In genomic region chr10:77132118-77132517, GRCm38 (mm10) we compare ENCODE assay signal across 13 mouse cellular contexts. TPM values are rescaled to one million over a fixed set of nuclear protein-coding genes. Genes with fewer than 3 reads are reported as not detected.
DNase-seq lines count a peak whose midpoint lies in the region; ATAC-seq lines count a peak whose summit lies in the region.
"Had no signal": no experiment of that assay in that cellular context is flagged by ENCODE, and none has a peak within 500 bp of the region (broad histone marks: within the 10 kb centered on the region; RNA-seq: fewer than 3 reads in every experiment).

No protein-coding gene starts in this region.

- H3K4me3 ChIP-seq in forebrain, embryonic 12.5 days (replicated peaks): no peak overlapping the region
- H3K4me3 ChIP-seq in forebrain, embryonic 16.5 days (replicated peaks; ENCODE audit: low read length): no peak overlapping the region
- H3K4me3 ChIP-seq in kidney, embryonic 16.5 days (ENCODE audit: low read length): no peak overlapping the region
- no peak overlapping the region for H3K4me3 ChIP-seq in limb, embryonic 15.5 days

- 0 out of 2 replicates have a peak overlapping the region, but pooled peaks have one; percentile 7 for H3K9ac ChIP-seq in forebrain, embryonic 12.5 days
- no peak overlapping the region for H3K9ac ChIP-seq in forebrain, embryonic 16.5 days (replicated peaks; ENCODE audit: low read depth, low read length)
- H3K9ac ChIP-seq in kidney, embryonic 16.5 days (replicated peaks; ENCODE audit: low read length): no peak overlapping the region
- H3K9ac ChIP-seq in limb, embryonic 15.5 days: no peak overlapping the region

- 0 out of 2 replicates have a peak, but pooled peaks cover 8% of the 10 kb centered on the region for H3K36me3 ChIP-seq in forebrain, embryonic 12.5 days (replicated peaks)
- no peaks in the 10 kb centered on the region for H3K36me3 ChIP-seq in forebrain, embryonic 16.5 days (ENCODE audit: control insufficient read depth, insufficient read depth)
- H3K36me3 ChIP-seq in kidney, embryonic 16.5 days (ENCODE audit: insufficient read depth, low read length): 0 out of 2 replicates have a peak, but pooled peaks cover 2% of the 10 kb centered on the region
- H3K36me3 ChIP-seq in limb, embryonic 15.5 days: no peaks in the 10 kb centered on the region

- ATAC-seq in forebrain, embryonic 12.5 days (ENCODE audit: low FRiP score): no peak
- no peak for ATAC-seq in forebrain, embryonic 16.5 days
- no peak for ATAC-seq in kidney, embryonic 16.5 days (ENCODE audit: low FRiP score, low TSS enrichment)
- ATAC-seq in limb, embryonic 15.5 days (ENCODE audit: insufficient number of reproducible peaks, low FRiP score, low TSS enrichment, low read depth): peak; percentile 33; the same call in 1 of the 2 replicates

- no peaks in the 10 kb centered on the region for H3K9me3 ChIP-seq in forebrain, embryonic 12.5 days
- H3K9me3 ChIP-seq in forebrain, embryonic 16.5 days (ENCODE audit: control insufficient read depth, low read length): no peaks in the 10 kb centered on the region
- H3K9me3 ChIP-seq in kidney, embryonic 16.5 days (ENCODE audit: low read length): no peaks in the 10 kb centered on the region
- no peaks in the 10 kb centered on the region for H3K9me3 ChIP-seq in limb, embryonic 15.5 days

- DNase-seq in kidney, postnatal 25 days: no peak
- DNase-seq in embryo, embryonic 11 days: peak; percentile 58
- no peak for DNase-seq in left cerebral cortex, postnatal 36 days (ENCODE audit: low spot score in 2 of 2)
- no peak for DNase-seq in ovary, postnatal 36 days (ENCODE audit: low spot score)
- DNase-seq: adrenal gland, postnatal 14 days; B cell, adult 2 months; cerebellum, adult 18-20 months; kidney, adult 2 months had no signal

- H3K4me2 ChIP-seq in forebrain, embryonic 12.5 days: no peak overlapping the region
- no peak overlapping the region for H3K4me2 ChIP-seq in forebrain, embryonic 16.5 days (ENCODE audit: low read length)
- H3K4me2 ChIP-seq in kidney, embryonic 16.5 days (replicated peaks; ENCODE audit: low read depth, low read length): no peak overlapping the region
- no peak overlapping the region for H3K4me2 ChIP-seq in limb, embryonic 15.5 days

- WGBS in forebrain, embryonic 12.5 days: 33% methylated on average over 11 of the region's 11 CpGs
- WGBS in forebrain, embryonic 16.5 days: 37% methylated on average over 11 of the region's 11 CpGs
- 54% methylated on average over 11 of the region's 11 CpGs for WGBS in kidney, embryonic 16.5 days
- 13% methylated on average over 11 of the region's 11 CpGs for WGBS in limb, embryonic 15.5 days

- peaks cover 49% of the 10 kb centered on the region for H3K4me1 ChIP-seq in forebrain, embryonic 12.5 days
- peaks cover 11% of the 10 kb centered on the region for H3K4me1 ChIP-seq in forebrain, embryonic 16.5 days (replicated peaks; ENCODE audit: control insufficient read depth, insufficient read depth, low read length)
- H3K4me1 ChIP-seq in kidney, embryonic 16.5 days (ENCODE audit: insufficient read depth, low read length): peaks cover 70% of the 10 kb centered on the region
- peaks cover 45% of the 10 kb centered on the region for H3K4me1 ChIP-seq in limb, embryonic 15.5 days

- intact Hi-C loops in left cerebral cortex, postnatal 36 days (cut with DNase I): no loop called here

- H3K27ac ChIP-seq in forebrain, embryonic 12.5 days: peak overlapping the region; percentile 54; the same call in 1 of the 2 replicates
- H3K27ac ChIP-seq in forebrain, embryonic 16.5 days (ENCODE audit: low read length): no peak overlapping the region
- peak overlapping the region; percentile 83 for H3K27ac ChIP-seq in kidney, embryonic 16.5 days (ENCODE audit: low read length)
- H3K27ac ChIP-seq in limb, embryonic 15.5 days: peak overlapping the region; percentile 62

- H3K27me3 ChIP-seq in forebrain, embryonic 12.5 days: no peaks in the 10 kb centered on the region
- no peaks in the 10 kb centered on the region for H3K27me3 ChIP-seq in forebrain, embryonic 16.5 days (replicated peaks; ENCODE audit: control insufficient read depth, insufficient read depth, low read length)
- no peaks in the 10 kb centered on the region for H3K27me3 ChIP-seq in kidney, embryonic 16.5 days (ENCODE audit: insufficient read depth, low read length)
- no peaks in the 10 kb centered on the region for H3K27me3 ChIP-seq in limb, embryonic 15.5 days

RNA-seq across cellular contexts. Expression of gene Col18a1, which starts 34.2 kb away (rescaled TPM):
- 79.0 and 83.1 TPM in 2 replicates for polyA plus RNA-seq in forebrain, embryonic 12.5 days (2016; fragmentation: Nextera tagmentation; extraction: Ambion mirVana)
- 21.7 and 26.2 TPM in 2 replicates for polyA plus RNA-seq in forebrain, embryonic 16.5 days (2015; fragmentation: Nextera tagmentation; extraction: Ambion mirVana)
- polyA plus RNA-seq in kidney, embryonic 16.5 days (2015; fragmentation: Nextera tagmentation; extraction: Ambion mirVana): 255 and 257 TPM in 2 replicates
- polyA plus RNA-seq in limb, embryonic 15.5 days (2015; fragmentation: Nextera tagmentation; extraction: Ambion mirVana): 93.5 and 100.0 TPM in 2 replicates
- total RNA-seq in left cerebral cortex, postnatal 36 days (2021): 1 to 10 TPM; 3.3 to 4.3 TPM
- total RNA-seq: megakaryocyte, adult 5-6 weeks had no signal
